Mouse (Mus musculus) gastrocnemius, postnatal 14 days (tissue): ENCODE measurements around the gene Gm9964. TPM values are rescaled to one million over a fixed set of nuclear protein-coding genes. Genes with fewer than 3 reads are reported as not detected.

Experiments used
- DNase-seq: peaks from one replicate; pipeline ENCODE4 v3.0.0; 2021; ENCODE audit warnings: mixed read lengths
- intact Hi-C: fragments of 180-260 bp; cut with DNase I; formaldehyde crosslinking; loops from one replicate; pipeline ENCODE4 v1.15.1; 2025; ENCODE audit warnings: low total_unique reads
- long read RNA-seq, 2 experiments: library from polyadenylated mRNA; stranded (forward); transcript quantifications; one replicate each; pipeline ENCODE4 v2.0.0; 2021
- total RNA-seq, 2 experiments: library from RNA; stranded (reverse); gene quantifications; 2 replicates each; pipeline ENCODE4 v1.2.3; 2021

Gene Gm9964
- total RNA-seq: not detected
- long read RNA-seq, experiment 1: 0 reads
- long read RNA-seq, experiment 2: 0 reads

DNA sequence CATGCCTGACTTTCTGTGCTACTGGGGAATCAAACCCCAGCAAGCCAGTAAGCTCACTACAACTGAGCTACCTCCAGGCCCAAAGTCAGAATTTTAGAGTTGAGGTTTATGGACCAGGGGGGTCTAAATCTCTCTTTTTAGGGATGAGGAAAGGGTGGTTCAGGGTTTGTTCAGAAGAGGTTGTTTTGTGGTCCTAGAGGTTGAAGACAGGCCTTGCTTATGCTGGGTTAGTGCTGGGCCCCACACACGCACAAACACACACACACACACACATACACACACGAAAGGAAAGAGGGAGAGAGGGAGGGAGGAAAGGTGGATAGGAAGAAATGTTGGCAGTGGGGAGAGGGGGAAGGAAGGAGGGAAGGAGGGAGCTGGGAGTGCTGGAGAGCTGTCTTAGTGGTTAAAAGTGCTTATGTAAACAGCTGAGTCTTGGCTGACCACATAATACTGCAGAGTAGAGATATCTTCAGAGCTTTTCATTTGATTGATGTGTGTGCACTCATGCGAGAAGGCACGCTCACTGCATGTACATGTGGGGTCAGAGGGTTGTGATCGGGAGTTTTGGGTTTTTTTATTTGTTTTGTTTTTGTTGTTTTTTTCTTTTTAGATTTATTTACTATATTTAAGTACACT, at the start of gene Gm9964:
Gene Gm9964, minus strand, starts transcription at position 51 of the 636 bp plus-strand sequence.
- intact Hi-C loops: no loop called here
- DNase-seq: no peak

DNA sequence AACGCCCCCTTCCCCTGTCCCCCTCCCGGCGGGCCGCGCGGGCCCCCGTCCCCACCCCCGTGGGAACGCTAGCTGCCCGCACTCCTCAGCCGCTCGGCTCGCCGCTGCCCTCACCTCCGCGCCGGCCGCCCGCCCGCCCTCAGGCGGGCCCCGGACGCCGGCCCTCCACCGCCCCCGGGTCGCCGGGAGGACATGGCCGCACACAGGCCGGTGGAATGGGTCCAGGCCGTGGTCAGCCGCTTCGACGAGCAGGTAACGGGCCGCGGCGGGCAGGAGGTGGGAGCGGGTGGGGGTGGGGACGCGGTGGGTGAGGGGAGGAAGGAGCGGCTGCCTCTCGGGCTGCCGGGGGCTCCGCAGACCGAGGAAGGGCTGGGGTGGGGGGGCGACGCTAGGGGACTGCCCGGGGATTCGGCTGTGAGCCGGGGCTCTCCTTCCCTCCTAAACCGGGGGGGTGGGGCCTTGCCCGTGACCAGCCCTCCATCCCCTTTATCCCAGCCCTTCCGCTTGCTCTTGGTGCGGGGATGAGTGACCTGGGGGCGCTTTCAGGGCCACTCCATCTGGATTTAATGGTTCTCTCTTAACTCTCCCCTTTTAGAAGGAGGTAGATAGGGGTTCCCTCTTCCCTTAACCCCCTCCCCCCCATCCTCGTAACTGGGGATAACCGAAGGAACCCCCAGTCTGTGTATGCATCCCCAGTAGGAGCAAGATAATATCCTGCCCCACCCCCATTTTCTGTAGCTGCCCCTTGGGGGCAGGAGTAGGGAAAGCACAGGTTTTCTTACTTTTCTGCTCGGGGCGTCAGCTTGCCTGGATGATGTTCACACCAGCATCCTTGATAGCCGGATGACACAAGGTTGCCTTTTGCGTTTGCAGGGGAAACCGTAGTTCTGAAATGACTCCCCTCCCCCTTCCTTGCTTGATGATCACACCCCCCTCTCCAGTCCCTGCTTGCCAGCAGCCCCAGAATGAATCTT, 43.4 kb upstream of the Gm9964 start:
- intact Hi-C loops: loop anchor here (10.0 kb wide), 1 partner anchor 55 kb away; no protein-coding TSS in a partner anchor
- DNase-seq: peak; percentile 55

DNA sequence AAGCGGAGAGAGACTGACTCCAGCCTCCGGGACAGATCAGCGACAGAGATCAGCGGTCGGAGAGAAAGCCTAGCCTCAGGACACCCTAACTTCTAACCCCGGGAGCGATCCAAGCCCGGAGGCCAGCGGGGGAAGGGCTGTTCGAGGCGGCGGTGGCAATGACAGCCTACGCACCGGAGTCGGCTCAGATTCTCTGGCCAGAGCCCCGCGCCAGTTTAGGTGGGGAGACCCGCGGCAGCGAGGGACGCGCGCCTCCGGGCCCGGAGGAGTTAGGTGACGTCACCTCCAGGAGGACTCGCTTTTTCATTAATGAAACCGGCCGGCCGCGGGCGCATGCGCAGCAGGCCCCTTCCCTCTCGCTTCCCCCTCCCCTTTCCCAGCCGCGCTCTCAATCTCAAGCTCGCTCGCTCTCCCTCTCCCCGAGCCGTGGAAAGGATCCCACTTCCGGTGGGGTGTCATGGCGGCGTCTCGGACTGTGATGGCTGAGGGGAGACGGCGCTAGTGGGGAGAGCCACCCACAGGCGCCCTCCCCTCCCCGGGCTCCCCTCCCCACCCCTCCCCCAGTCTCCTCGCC, 42.6 kb upstream of the Gm9964 start, which contains the start of gene Nf1:
Gene Nf1, plus strand, starts transcription at position 460 of the 574 bp plus-strand sequence.
- peak; percentile 97 for DNase-seq
- intact Hi-C loops: no loop called here

DNA sequence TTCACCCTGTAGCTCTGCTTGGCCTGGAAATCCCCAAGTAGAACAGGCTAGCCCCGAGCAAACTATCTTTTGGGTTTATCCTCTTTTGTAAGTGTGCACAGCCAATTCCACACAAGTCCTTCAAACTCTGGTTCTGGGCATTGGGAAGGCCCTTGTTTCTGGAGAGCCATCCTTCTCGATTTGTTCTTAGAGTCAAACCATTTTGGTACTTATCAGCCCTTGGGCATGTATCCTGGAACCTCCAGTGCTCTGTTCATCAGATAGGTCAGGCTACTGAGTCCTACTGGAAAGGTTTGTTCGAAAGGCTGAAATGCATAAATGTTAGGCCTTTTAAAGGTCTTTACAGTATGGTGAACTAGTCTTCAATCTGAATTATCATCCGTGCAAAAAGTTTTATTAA, 41.9 kb upstream of the Gm9964 start:
- no peak for DNase-seq
- intact Hi-C loops: no loop called here

DNA sequence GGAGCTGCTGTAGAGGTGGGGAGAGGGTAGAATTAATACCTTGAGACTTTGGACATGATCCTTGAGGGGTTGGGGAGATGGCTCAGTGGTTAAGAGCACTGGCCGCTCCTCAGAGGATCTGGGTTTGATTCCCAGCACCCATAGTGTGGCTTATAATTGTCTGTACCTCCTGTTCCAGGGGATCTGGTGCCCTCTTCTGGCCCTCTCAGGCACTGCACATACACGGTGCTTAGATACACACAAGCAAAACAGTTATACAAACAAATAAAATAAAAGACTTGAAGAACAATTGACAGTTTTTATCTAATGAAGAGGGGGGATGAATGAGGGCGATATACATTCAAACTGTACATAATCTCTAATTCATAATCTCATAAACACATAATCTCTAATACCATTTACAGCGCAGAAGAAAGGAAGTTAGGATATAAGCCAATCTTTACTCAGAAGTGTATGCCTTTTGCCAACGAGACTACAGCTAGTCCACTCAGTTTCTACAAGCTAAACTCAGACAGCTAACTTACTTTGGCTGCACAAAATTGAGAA, 40.1 kb upstream of the Gm9964 start:
- DNase-seq: no peak
- intact Hi-C loops: no loop called here

DNA sequence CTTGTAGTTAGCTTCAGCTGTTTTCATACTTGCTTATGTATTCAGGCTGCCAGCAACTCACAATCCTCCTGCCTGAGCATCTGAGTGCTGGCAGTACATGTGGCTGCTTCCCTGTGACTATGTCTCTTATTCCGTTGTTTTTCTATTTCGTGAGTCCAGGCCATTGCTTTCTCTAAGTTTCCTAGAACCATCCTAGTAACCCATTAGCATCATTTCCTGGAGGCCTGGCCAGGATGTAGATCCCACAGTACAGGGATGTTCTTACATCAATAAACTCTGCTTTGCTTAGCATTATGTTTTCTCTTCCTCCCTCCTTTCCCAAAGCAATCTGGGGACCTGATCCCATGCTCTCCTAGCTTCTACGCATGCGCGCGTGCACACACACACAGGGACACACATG, 38.4 kb upstream of the Gm9964 start:
- intact Hi-C loops: no loop called here
- DNase-seq: no peak

DNA sequence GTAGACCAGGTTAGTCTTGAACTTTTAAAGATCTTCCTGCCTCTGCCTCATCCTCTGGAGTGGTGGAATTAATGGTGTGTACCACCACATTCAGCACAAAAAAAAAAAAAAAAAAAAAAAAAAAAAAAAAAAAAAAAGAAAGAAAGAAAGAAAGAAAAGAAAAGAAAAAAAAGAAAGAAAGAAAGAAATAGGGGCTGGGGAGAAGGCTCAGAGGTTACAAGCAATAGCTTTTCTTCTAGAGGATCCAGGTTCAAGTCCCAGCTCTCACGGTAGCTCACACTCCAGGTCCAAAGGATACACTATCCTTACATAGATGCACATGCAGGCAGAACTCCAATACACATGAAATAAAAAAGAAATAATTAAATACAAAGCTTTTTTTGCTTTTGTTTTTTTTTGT, 32.9 kb upstream of the Gm9964 start:
- DNase-seq: no peak
- intact Hi-C loops: no loop called here

DNA sequence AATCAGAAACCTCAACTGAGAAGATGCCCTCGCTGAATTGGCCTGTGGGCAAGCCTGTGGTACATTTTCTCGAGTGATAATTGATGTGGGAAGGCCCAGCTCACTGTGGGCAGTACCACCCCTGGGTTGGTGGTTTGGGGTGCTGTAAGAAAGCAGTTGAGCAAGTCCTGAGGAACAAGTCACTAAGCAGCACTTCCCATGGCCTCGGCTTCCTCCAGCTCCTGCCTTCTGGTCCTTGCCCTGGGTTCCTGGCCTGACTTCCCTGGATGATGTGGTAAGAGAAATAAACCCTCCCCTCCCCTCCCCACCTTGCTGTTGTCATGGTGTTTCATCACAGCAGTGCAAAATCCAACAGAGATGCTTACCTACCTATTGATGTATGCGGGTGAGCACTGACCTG, 31.4 kb upstream of the Gm9964 start:
- DNase-seq: no peak
- intact Hi-C loops: no loop called here

DNA sequence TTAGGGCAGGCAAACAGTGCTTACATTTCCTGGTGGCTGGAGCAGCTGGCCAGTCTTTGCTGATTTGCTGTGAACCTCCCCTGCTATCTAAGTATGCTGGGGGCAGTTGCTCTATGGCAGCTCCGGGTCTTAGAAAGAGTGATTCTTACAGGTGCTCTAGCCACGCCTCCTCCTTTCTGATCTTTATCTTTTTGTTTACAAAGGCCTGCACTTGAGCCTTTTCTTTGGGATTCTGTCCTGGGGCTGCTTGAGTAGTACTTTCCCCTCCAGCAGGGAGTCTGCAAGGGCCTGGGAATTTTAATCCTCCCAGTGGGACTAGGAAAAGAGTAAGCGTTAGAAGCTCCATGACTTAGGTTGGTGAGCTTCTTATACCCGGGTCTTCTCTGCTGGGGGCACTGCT, 30.4 kb upstream of the Gm9964 start:
- DNase-seq: no peak
- intact Hi-C loops: no loop called here

DNA sequence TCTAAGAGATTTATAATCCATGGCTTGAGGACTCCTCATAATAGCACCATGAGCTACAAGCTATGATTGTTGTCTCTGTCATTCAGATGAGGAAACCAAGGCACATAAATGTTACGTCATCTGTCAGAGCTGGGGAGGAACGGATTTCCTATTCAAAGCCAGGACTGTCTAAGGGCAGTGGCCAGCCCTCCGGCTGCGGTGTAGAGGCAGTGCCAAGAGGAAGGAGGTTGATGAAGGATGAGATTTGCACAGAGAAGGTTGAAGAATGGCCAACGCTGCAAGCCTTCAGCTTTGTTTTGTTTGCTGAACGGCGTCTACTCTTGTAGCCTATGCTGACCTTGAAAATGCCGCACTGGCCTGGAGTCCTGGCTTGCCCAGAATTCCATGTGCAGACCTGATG, 29.0 kb upstream of the Gm9964 start:
- intact Hi-C loops: no loop called here

DNA sequence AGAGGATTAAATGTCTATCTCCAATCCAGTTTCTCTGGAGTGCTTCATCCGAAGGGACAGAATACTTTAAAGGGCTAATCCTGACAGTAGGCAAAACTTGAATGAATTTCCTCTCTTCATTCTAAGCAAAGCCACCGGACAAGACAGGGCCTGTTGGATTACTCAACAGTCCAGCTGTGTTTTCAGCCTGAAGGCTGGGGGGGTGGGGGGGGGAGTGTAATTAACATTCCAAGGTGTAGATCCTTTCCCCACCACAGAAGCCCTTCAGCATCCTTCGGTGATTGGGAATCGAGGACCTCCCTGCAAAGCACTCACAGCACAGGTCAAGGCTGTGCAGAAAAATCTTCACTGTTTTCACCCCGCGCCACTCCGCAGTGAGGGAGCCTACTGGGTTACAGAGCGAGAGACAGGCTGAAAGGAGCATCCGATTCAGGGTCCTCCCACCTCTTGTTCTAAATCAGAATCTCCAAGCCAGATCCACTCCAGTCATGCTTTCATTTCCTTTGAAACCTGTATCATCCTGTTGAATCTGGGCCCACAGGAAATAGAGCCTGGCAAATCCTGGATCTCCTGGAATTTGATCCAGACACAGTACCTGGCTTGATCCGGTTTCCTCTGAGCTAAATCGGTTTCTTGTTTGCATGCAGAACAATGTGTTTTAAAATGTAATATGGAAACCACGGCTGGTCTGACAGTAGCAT, 27.4 kb upstream of the Gm9964 start:
- DNase-seq: no peak
- intact Hi-C loops: no loop called here

More for the DNA sequence above, 29.0 kb upstream of the Gm9964 start:
- no peak for DNase-seq

DNA sequence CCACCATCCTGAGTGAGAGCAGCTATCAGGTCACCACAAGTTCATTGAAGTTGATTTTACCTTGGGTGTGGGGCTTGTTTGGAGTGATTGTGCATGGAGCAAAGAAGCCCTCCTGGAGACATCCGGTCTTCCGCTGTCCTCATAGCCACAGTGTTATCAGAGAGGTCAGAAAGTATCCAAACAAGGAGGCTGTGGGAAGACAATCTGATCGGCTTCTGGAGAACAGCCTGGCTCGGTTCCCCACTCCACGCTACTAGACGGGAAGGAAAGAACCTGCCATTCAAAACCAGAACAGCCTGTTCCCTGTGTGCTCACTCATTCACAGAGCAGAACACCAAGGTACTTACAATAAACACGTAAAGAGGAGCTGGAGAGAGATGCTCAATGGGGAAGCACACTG, 23.1 kb upstream of the Gm9964 start:
- DNase-seq: no peak
- intact Hi-C loops: no loop called here

DNA sequence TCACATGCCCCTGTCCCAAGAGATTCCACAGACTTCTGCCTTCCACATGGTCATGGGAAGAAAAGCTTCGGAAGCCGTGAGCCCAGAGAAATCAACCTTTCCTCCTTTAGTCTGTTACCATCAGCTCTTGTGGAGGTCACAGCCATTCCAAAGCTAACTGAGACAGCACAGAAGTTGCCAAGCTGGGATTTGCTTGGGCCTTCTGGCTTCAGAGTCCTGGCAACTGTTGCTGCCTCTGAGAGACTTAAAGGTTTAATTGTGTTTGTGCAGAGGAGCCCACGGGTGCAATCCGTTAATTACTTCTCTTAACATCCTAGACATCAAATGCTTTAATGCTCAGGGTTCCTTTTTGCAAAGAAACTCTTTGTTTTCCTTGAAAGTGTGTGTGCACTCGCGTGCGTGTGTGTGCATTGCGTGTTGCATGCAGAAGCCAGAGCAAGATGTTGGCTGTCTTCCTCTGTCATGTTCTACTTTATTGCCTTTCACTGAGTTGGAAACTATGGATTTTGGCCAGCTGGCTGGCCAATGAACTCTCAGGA, 20.2 kb upstream of the Gm9964 start:
- intact Hi-C loops: no loop called here
- DNase-seq: no peak

DNA sequence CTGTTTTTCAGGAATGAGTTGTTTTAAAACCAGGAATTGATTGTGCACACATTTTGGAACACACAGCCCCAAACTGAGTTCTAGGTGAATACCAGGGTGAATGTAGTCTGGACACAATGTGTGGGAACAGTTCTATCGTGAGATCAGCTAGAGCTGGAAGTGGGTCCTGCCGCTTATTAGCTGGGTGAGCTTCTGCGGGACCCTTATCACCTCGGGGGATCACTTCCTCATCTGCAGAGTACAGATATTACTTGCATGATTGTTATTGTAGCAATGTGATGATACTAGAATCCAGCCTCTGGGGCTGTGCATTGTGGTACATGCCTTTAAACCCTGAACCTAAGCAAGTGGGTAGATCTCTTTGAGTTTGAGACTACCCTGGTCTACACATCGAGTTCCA, 13.8 kb upstream of the Gm9964 start:
- DNase-seq: no peak

DNA sequence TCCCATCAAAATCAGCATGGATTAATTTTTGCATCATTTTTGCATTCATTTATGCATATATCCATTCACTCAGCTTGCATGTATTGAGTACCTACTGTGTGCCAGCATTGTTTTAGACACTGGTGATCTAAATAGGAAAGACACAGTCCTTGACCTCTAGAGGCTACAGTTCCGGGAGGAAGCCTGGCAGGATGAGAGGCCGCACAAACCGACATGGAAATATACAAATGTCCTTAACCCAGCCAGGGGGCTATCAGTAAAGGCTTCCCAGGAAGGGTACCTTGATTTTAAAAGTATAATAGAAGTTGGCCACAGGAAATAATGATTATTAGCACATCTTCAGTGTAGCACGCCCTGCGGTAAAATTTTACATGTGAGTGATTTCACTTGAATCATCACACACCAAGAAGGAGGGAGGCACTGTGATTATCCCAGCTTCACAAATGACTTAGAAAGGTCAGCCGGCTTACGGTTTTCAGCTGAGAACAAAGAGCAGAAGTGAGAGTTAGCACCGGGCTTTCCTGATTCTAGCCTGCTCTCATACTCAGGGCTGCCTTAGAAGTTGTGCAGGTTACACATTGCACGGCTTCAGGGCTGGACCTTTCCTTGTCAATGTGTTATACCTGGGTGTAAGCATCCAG, 11.0 kb upstream of the Gm9964 start:
- no peak for DNase-seq
- intact Hi-C loops: loop anchor here (10.0 kb wide), 1 partner anchor 97 kb away; no protein-coding TSS in a partner anchor

More for the DNA sequence above, 13.8 kb upstream of the Gm9964 start:
- intact Hi-C loops: no loop called here

DNA sequence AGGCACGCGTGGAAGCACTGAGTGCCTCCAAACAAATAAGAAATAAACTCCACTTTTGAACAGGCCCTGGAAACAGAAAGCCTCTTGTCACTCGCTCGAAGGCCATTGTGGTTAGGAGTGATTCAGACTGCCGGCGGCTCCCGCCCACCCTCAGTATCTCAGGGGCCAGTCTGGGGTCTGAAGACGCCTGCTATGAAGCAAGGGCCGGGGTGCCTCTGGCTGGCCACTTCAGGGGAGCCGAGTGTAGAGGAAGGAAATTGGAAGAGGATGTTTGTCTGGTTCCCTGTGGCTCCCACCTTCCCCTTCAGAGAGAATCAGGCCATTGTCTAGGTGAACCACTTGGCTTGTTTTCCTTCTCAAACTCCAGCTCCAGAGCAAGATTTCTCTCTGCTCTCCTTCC, 10.3 kb upstream of the Gm9964 start:
- intact Hi-C loops: loop anchor here (10.0 kb wide), 1 partner anchor 98 kb away; no protein-coding TSS in a partner anchor
- DNase-seq: peak; percentile 39

DNA sequence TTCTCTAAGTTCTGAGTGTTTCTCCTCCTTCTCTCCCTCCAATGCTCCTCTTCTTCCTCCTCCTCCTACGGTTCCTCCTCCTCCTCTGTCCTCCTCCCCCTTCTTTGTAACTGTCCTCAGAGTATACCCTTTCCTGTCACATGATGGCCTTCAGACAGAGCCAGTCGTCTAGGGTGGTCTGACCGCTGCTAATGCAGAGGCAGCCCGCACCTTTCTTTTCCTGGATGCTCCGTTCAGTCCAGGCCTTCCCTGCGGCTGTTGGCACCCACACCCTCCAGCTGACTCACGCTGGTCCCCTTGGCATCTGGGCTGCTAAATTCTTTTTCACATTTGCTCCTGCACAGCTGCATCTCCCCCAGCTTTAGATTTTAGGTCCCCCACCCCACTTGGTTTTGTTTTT, 9.8 kb upstream of the Gm9964 start:
- DNase-seq: peak; percentile 63
- intact Hi-C loops: loop anchor here (10.0 kb wide), 1 partner anchor 98 kb away; no protein-coding TSS in a partner anchor

DNA sequence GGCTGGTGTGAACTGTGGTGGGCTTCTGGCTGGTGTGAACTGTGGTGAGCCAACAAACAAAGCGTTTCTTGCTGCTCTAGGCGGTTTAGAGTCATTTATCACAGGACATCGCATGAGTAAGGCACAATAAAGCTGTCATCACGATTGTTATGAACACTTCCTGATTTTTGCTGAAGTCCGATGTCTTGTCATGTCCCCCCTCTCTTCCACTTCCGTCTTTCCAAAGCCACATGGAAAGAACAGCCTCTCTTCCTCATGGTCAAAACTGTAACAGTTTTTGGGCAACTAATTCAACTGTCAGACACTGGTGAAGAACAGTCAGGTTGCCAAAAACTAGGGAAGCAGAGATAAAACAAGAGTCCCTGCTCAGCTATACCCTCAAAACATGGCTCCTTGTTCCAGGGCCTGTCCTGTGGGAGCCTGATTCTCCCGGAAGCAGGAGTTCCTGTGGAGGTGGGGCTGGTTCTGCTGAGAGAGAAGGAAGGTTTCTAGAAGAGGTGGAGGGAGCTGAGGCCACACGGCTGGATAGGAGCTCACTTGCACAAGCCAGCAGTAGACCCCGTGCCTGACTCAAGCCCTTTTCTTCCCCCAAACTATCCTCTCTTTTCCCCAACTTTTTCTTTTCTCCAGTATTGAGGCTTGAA, 9.1 kb upstream of the Gm9964 start:
- intact Hi-C loops: loop anchor here (10.0 kb wide), 1 partner anchor 99 kb away; no protein-coding TSS in a partner anchor
- DNase-seq: no peak
